Mouse (Mus musculus) left cerebral cortex, postnatal 10 days (tissue): ENCODE results near the gene Slc43a3. TPM values are rescaled to one million over a fixed set of nuclear protein-coding genes. Genes with fewer than 3 reads are reported as not detected.
"Not testable (repeated sequence)": the region's sequence is repeated elsewhere in the genome, so short reads cannot be mapped to it uniquely, and the experiment has no call there.

ENCODE experiments used
- DNase-seq, 2 experiments: peaks; one replicate each; pipeline ENCODE4 v3.0.0; 2021 to 2022; ENCODE audit warnings: low spot score in 2 of 2, mixed read lengths in 1 of 2; ENCODE audit errors: extremely low spot score in 1 of 2
- intact Hi-C: fragments of 180-260 bp; cut with DNase I; formaldehyde crosslinking; loops from one replicate; pipeline ENCODE4 v1.15.1; 2025
- total RNA-seq, 2 experiments: library from RNA; stranded (reverse); gene quantifications; 2 replicates each; pipeline ENCODE4 v1.2.3; 2021

Gene Slc43a3
- total RNA-seq = 1 to 10 TPM; 1.8 to 2.0 TPM

GRCm38 (mm10) chr2:84936474-84937429 lies at the start of gene Slc43a3:
TSS of gene Slc43a3 (plus strand) at chr2:84936579.
- intact Hi-C loops = no loop called here
- peak in 1 of 2 experiments; percentile 81 for DNase-seq

- DNase-seq = peak in 1 of 2 experiments; percentile 79
- intact Hi-C loops = no loop called here
Observed at GRCm38 (mm10) chr2:84886821-84887281, 49.5 kb upstream of the Slc43a3 start.

GRCm38 (mm10) chr2:84887411-84888271 lies 48.7 kb upstream of the Slc43a3 start:
- intact Hi-C loops = no loop called here
- DNase-seq = no peak

- intact Hi-C loops = no loop called here
- DNase-seq = peak in 1 of 2 experiments; percentile 80
Observed at GRCm38 (mm10) chr2:84888657-84889315, 47.6 kb upstream of the Slc43a3 start.

GRCm38 (mm10) chr2:84889316-84890044 lies 46.9 kb upstream of the Slc43a3 start:
- intact Hi-C loops = loop anchor here (2.0 to 5.0 kb wide), 2 partner anchors 57 to 118 kb away; no protein-coding TSS in a partner anchor
- DNase-seq = no peak

- DNase-seq = peak in 1 of 2 experiments; percentile 83
- intact Hi-C loops = loop anchor here (2.0 to 5.0 kb wide), 2 partner anchors 57 to 117 kb away; no protein-coding TSS in a partner anchor
Observed at GRCm38 (mm10) chr2:84890045-84890340, 46.4 kb upstream of the Slc43a3 start.

- no peak for DNase-seq
- intact Hi-C loops = loop anchor here (5.0 kb wide), 1 partner anchor 114 kb away; no protein-coding TSS in a partner anchor
Observed at GRCm38 (mm10) chr2:84893359-84893758, 43.0 kb upstream of the Slc43a3 start.

- intact Hi-C loops = no loop called here
- DNase-seq = no peak
Observed at GRCm38 (mm10) chr2:84895495-84896198, 40.7 kb upstream of the Slc43a3 start.

GRCm38 (mm10) chr2:84896686-84897085 lies 39.7 kb upstream of the Slc43a3 start:
- intact Hi-C loops, DNase-seq: not testable (repeated sequence)

- intact Hi-C loops = no loop called here
- no peak for DNase-seq
Observed at GRCm38 (mm10) chr2:84912722-84913121, 23.7 kb upstream of the Slc43a3 start.

- intact Hi-C loops = no loop called here
- DNase-seq = no peak
Observed at GRCm38 (mm10) chr2:84913881-84914280, 22.5 kb upstream of the Slc43a3 start.

- intact Hi-C loops = no loop called here
- DNase-seq = no peak
Observed at GRCm38 (mm10) chr2:84915330-84915729, 21.0 kb upstream of the Slc43a3 start.

- intact Hi-C loops = no loop called here
- DNase-seq = no peak
Observed at GRCm38 (mm10) chr2:84916548-84917320, 19.6 kb upstream of the Slc43a3 start.

- no peak for DNase-seq
- intact Hi-C loops = no loop called here
Observed at GRCm38 (mm10) chr2:84918188-84918587, 18.2 kb upstream of the Slc43a3 start.

- intact Hi-C loops = no loop called here
- DNase-seq = no peak
Observed at GRCm38 (mm10) chr2:84919601-84920108, 16.7 kb upstream of the Slc43a3 start.

GRCm38 (mm10) chr2:84930186-84930585 lies 6.2 kb upstream of the Slc43a3 start:
- no peak for DNase-seq
- intact Hi-C loops = no loop called here
